Mouse (Mus musculus) yolk sac, embryonic 10.5 days (tissue): ENCODE measurements at regions not wholly inside any gene's neighbourhood (a gene's known extent, or its start where the extent isn't known, plus 50 kb on each side); places are given as distances from the start of the nearest gene placed in this dataset.

ENCODE experiments used
- DNase-seq: peaks from one replicate; pipeline ENCODE4 v3.0.0-alpha.2; 2017; ENCODE audit warnings: low spot score

DNA sequence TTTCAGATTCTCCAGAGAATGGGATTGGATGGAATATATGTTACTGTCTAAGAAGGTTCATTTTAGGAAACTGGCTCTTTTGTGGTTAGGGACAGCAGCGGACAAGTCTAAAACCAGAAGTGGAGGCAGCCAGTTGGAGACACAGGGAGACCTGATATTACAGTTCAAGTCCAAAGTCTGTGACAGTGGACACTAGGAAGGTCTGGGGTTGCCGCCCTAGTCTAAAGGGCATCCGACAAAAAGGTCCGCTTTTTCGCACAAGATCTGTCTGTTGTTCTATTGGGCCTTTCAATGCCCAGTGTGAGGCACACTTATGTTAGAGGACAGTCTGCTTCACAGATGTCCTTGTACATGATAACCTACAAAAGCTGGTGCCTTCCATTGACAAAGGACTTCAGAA lies 152.9 kb upstream of the Mpped2 start:
- DNase-seq = no peak

DNA sequence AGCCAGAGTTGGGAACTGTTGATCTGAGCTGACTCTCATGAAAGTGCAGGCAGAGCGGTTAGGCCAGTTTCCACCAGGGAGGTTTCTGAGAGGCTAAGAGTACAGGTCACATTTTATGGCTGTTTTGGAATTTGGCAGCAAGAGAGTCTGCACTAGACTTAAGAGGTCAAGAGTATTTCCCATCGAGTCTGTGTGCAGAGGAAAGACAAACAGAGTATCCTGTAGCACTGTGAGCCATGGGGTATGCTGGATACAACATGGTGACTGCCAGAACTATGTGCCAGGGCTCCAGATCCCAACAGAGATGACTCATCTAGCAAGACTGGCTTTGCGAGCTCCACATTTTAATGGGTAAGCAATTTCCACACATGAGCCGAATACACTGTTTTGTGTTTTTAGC lies 146.0 kb upstream of the Mpped2 start:
- peak; percentile 50 for DNase-seq

DNA sequence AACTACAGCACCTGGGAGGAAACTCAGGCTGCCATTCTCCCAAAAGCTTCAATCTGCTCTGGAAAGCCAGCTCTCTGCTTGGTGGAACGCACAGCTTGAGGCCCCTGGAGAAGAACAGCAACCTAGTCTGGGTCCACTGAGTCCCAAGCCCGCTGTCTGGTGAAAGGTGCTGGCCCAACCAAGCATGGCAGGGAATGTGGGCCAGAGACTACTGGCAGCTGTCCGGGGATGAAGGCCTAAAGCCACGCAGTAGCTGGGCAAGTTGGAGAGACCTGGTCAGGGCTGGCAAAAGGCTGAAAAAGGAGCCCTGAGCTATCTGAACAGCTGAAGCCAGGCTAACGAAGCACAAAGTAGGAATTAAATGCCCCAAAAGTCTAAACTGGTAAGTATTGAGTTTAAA lies 139.4 kb upstream of the Mpped2 start:
- DNase-seq = no peak

DNA sequence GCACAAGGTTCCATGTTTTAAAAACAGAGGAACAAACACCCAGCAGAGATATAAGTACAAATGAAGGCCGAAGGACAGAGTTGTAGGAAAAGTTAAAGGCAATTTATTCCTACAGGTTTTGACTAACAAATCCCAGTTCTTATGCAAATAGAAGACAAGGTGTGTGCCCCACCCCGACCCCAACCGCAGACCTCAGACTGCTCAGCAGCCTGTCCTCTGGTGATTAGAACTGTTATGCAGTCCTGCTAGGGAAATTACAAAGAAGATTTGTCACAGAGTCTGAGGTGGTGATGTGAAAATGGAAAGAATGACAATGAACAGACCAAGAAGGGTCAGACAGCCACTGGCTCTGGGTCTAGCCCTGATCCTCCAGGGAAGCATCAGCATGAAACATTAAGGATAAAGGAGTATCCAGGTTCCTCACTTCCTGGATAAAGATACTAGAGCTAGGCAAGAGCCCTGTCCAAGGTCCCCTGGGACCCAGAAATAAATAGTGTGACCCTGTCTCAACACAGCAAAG lies 131.4 kb upstream of the Mpped2 start:
- no peak for DNase-seq

DNA sequence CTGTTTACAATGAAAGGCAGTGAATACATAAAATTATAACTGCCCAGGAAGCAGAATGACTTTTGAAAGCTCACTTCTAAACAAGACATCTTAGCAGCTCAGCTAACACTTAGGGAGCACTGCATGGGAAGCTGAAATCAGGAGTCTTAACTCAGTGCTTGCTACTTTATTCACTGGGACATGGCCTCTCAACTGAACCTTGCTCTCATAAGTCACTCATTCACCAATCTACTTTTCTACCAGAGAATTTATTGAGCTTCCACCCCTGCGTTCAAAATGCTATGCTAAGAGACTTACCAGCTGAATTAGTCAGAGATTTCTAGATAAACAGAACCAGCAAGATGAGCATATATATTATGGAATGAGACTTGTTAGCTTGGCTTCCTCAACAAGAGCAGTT lies 122.8 kb upstream of the Mpped2 start:
- DNase-seq = no peak

DNA sequence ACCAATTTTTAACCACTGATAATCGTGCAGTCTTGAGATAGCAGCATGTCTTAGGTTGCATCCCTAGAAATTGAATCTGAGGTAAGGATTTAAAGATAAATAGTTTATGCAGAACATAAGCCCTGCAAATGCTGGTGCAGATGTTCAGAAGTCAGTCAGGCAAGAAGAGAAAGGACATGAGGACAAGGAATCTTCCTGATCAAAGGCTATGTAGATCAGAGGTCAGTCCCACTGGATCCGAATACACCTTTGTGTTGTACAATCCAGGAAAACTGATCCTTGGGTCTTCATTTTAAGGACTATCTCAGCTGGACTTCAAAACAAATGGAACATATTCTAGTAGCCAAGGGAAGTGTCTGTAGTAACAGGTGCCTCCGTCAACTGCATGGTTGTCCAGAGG lies 121.7 kb upstream of the Mpped2 start:
- no peak for DNase-seq

DNA sequence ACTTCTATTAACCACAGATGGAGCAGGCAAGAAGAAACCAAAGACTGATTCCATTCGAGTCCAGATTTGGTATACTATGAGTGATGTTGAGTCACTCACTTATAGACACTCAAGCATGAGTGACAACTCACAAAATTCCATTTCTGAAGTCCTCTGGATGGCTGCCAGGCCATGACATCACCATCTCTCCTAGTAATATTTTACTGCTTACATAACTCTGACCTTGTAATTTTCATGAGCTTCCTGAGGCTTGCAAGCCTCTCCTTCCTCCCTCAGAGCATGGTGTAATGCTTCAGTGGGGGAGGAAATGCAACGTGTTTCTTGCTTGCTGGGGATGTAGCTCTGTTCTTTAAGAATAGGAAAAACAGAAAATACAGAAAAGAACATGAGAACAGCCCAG lies 121.2 kb upstream of the Mpped2 start:
- no peak for DNase-seq

DNA sequence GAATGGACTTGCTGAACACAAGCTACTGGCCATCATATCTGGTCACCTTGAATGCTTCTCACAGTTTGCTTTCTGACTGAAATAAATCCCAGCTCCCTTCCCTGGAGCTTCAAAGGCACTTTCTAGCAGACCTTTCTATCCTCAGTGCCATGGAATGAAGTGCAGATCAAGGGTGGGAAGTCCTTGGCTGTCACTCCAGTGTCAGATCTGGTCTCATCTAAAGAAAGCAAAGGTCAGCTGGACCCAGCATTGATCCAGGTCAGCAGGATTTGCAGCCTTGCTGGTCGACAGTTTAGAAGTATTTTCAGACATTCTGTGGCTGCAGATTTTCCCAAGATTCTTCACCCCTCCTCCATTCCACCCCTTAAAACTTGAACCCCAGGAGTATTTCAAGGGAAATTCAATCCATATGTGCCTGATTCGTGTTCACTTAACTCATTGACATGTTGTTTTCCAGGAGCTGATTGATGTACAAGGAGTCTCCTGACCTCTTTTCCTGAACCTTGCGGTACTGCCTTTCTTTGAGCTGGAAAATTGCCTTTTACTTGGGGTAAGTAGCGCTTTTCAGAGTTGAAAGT lies 116.2 kb upstream of the Mpped2 start:
- DNase-seq = no peak

DNA sequence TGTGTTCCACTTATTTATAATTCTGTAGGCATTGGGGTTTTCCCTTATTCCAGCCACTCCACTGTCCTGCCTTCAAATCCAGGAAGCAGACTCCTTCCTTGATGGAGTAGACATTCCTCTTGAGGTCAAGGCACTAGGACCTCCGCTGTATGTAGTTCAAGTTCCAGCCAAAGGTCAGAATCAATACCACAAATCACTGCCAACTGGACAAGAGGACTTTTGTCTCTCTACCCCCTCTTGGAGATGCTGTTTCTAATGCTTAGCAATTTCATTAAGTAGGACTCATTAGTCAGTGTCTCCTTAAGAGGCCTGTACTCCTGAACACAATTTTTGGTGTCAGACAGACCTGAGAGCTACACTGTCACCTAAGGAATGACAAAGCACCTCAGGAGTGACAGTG lies 115.0 kb upstream of the Mpped2 start:
- DNase-seq = peak; percentile 14

DNA sequence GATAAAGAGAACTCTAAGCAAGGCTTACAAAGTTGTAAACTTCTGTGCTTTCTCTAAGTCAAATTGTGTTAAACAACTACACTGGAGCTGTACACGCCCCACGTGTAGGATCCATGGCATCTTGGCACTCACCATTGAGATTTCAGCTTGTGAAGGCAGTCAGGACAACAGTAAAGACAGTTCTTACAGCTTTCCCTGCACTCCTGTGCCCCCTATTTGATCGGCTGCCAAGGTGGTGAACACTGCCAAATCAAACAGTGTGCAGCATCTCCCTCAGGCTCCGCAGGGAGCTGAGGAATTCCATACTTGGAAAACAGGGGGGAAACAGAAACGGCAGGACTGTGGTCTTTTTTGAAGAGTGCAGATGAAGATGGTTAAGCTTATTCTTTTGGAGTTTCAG lies 112.4 kb upstream of the Mpped2 start:
- DNase-seq = no peak

DNA sequence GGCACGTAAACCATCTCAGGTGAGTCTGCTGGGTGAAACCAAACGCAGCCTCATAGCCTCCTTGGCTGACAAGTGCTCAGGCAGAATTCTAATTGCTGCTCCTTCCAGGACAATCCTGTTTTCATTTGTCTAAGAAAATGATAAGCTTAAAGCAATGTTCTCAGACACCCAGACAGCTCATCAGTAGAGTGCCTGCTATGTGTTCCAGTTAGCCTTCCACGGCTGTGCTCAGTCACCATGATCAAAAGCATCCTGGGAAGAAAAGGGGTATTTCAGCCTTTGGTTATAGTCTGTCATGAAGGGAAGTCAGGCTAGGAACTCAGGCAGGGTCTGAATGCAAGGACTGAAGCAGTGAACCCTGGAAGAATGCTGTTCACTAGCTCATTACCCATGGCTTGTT lies 71.8 kb upstream of the Mpped2 start:
- no peak for DNase-seq

DNA sequence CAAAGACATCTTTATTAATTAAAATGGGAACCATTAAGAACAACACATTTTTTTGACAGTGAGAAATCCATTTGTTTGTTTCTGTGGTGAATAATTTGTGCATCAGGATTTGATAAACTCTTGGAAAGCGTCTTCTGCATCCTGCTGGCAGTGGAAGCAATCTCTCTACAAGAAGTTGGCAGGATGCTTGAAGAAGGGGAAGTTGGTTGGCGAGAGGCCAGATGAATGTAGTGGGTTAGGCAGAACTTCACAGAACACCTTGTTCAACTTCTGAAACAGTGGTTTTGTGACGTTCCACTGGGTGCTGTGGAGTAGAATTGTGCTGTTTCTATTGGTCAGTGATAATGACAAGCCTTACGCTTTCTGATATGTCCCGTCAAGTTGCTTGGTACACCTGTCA lies 70.7 kb upstream of the Mpped2 start:
- DNase-seq = no peak

DNA sequence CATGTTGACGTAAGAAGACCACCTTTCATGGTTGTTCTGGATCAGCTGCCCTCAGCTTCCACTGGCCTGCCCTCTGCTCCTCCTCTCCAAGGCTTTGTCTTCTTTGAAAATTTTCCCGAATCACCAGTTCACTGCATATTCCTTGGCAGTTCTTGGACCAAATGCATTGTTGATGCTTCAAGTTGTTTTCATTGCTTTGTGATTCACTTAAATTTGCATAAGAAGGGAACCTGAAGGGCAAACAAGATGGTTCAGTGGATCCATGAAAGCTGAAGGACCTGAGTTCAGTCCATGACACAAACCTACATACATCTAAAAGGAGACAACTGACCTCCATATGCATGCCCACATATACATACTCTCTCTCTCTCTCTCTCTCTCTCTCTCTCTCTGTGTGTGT lies 69.4 kb upstream of the Mpped2 start:
- no peak for DNase-seq

DNA sequence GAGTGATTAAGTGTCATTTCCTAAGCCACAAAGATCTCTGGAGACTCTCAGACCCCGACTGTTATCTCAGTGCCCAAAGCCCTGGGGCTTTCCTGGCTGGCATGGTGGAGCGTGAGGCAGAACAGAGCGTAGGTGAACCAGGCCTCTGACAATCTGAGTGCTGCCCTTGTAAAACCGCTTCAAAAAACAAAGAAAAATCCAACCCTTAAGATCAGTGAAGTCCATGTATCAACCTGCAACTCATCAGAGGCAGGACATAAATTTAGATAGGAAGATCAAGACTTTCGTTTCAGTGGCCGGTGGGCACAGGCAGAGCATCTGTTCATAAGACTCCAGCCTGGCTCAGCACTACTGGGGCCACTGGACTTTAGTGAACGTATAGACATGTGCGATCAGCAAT lies 61.1 kb upstream of the Mpped2 start:
- no peak for DNase-seq
